20 mouse cellular contexts compared by ENCODE assay signal in genomic region chr5:109860402-109860801, GRCm38 (mm10).
A peak's percentile ranks its signal among the peaks of the same experiment; 100 is the strongest.
DNase-seq lines count a peak whose midpoint lies in the region; TF ChIP-seq lines count a peak whose summit lies in the region.
"Had no signal": no experiment of that assay in that cellular context is flagged by ENCODE, and none has a peak within 500 bp of the region (broad histone marks: within the 10 kb centered on the region; RNA-seq: fewer than 3 reads in every experiment).

No protein-coding gene starts in this region.

- no peak for TF ChIP-seq EP300 in ES-Bruce4 (IDR thresholded peaks at IDR 0.05; ENCODE audit: insufficient read depth, low read depth, low read length)

- H3K9me3 ChIP-seq in ES-Bruce4 (replicated peaks; ENCODE audit: control insufficient read depth, insufficient read depth, low read length, poor library complexity, severe bottlenecking) (no peaks in the 10 kb centered on the region), ES-E14 (ENCODE audit: control insufficient read depth, insufficient read depth, low read depth, low read length) (no peaks in the 10 kb centered on the region)
- H3K9me3 ChIP-seq: embryonic facial prominence, embryonic 10.5 days; embryonic facial prominence, embryonic 12.5 days; forebrain, embryonic 13.5 days; forebrain, embryonic 15.5 days had no signal

- H3K27me3 ChIP-seq in ES-Bruce4 (ENCODE audit: control insufficient read depth, insufficient read depth, low read length, poor library complexity, severe bottlenecking): no peaks in the 10 kb centered on the region
- H3K27me3 ChIP-seq: embryonic facial prominence, embryonic 12.5 days; forebrain, embryonic 13.5 days; forebrain, embryonic 15.5 days had no signal

- TF ChIP-seq CTCF in ES-Bruce4 (IDR thresholded peaks at IDR 0.05; ENCODE audit: low read depth, low read length): peak; percentile 16

- H3K4me3 ChIP-seq in ES-Bruce4 (ENCODE audit: low read depth, low read length) (no peak overlapping the region), ES-E14 (ENCODE audit: insufficient read depth in 1 of 2, low read depth in 1 of 2, low read length in 2 of 2, poor library complexity in 1 of 2, severe bottlenecking in 1 of 2) (no peak overlapping the region)
- H3K4me3 ChIP-seq: embryonic facial prominence, embryonic 10.5 days; embryonic facial prominence, embryonic 12.5 days; forebrain, embryonic 13.5 days; forebrain, embryonic 15.5 days had no signal

- H3K4me1 ChIP-seq in ES-Bruce4 (ENCODE audit: control insufficient read depth, insufficient read depth, low read length): no peaks in the 10 kb centered on the region
- no peaks in the 10 kb centered on the region for H3K4me1 ChIP-seq in ES-E14 (ENCODE audit: control insufficient read depth in 2 of 2, insufficient read depth in 2 of 2, low read length in 2 of 2, poor library complexity in 1 of 2)
- H3K4me1 ChIP-seq: embryonic facial prominence, embryonic 10.5 days; embryonic facial prominence, embryonic 12.5 days; forebrain, embryonic 13.5 days; forebrain, embryonic 15.5 days had no signal

- in situ Hi-C loops in ES-E14 (cut with MboI; ENCODE audit: low sequenced_read_pairs in 2 of 2, unreplicated experiment in 2 of 2): no loop called here

- H3K36me3 ChIP-seq in ES-Bruce4 (ENCODE audit: control insufficient read depth, insufficient read depth, low read length, poor library complexity, severe bottlenecking) (no peaks in the 10 kb centered on the region), ES-E14 (ENCODE audit: control insufficient read depth, insufficient read depth, low read length, poor library complexity, severe bottlenecking) (no peaks in the 10 kb centered on the region)
- H3K36me3 ChIP-seq: embryonic facial prominence, embryonic 10.5 days; embryonic facial prominence, embryonic 12.5 days; forebrain, embryonic 15.5 days had no signal

- H3K27ac ChIP-seq in ES-Bruce4 (ENCODE audit: insufficient read depth, low read length) (no peak overlapping the region), ES-E14 (ENCODE audit: insufficient read depth, low read depth, low read length, poor library complexity, severe bottlenecking) (no peak overlapping the region)
- H3K27ac ChIP-seq: embryonic facial prominence, embryonic 10.5 days; embryonic facial prominence, embryonic 12.5 days; forebrain, embryonic 13.5 days; forebrain, embryonic 15.5 days had no signal

- TF ChIP-seq POLR2A in ES-Bruce4 (IDR thresholded peaks at IDR 0.05; ENCODE audit: insufficient read depth, low read length): no peak

- DNase-seq in 416B (ENCODE audit: low read depth) (peak; percentile 42), ES-E14 (ENCODE audit: low read depth, low spot score) (no peak), R1 (ENCODE audit: low read depth, low spot score) (peak; percentile 75)
- DNase-seq in cerebellum, postnatal 14 days: no peak
- no peak for DNase-seq in lung, postnatal 4 days
- no peak for DNase-seq in cerebellum, adult 18-20 months
- DNase-seq in cerebellum, postnatal 36 days: no peak
- DNase-seq: adrenal gland, adult 2 months; adrenal gland, postnatal 10 days; adrenal gland, postnatal 25 days; cerebellum, adult 11 months; cerebellum, adult 2 months; cerebellum, adult 9-10 months; cerebellum, postnatal 10 days; forebrain, postnatal 0 days had no signal

- H3K9ac ChIP-seq in ES-Bruce4 (ENCODE audit: low read depth, poor library complexity, severe bottlenecking) (no peak overlapping the region), ES-E14 (ENCODE audit: insufficient read depth, low read depth, low read length, poor library complexity, severe bottlenecking) (no peak overlapping the region)
- H3K9ac ChIP-seq: embryonic facial prominence, embryonic 12.5 days; forebrain, embryonic 13.5 days; forebrain, embryonic 15.5 days; forebrain, postnatal 0 days had no signal

TF ChIP-seq in ES-E14, 5 proteins besides CTCF, POLR2A, EP300 and RAD21:
- TF ChIP-seq ZNF384 (IDR thresholded peaks at IDR 0.05; ENCODE audit: low read depth, low read length): peak; percentile 97
- no peak for TF ChIP-seq CHD2 (IDR thresholded peaks at IDR 0.05; ENCODE audit: low read depth, low read length)

Comparison
In these comparisons a context has a peak if more than half of its experiments do, and no peak if none do; other contexts are left out.
1. DNase-seq: peak in 416B (single experiment) and R1 (single experiment); none in ES-E14 (single experiment), cerebellum, postnatal 14 days (0 of 2), lung, postnatal 4 days (0 of 2), cerebellum, adult 18-20 months (0 of 2) and cerebellum, postnatal 36 days (0 of 2).